Mouse (Mus musculus): ENCODE data around the gene Eif4b.

GRCm38 (mm10) chr15:102092222-102092621 lies 18.6 kb downstream of the Eif4b start:
- no peak for TF ChIP-seq CTCF (IDR thresholded peaks at IDR 0.05; ENCODE audit: borderline replicate concordance, control insufficient read depth, extremely low read depth, insufficient read depth, low read length, poor library complexity)
- TF ChIP-seq POLR2A (IDR thresholded peaks at IDR 0.05; ENCODE audit: control insufficient read depth, extremely low read depth, insufficient read depth, low read length, poor library complexity), result no peak

All from thymus, adult 2 months (tissue).